Mouse (Mus musculus) forebrain, embryonic 13.5 days (tissue): ENCODE data around the gene 1700001J03Rik. TPM values are rescaled to one million over a fixed set of nuclear protein-coding genes. Genes with fewer than 3 reads are reported as not detected.
"Not testable (repeated sequence)": the region's sequence is repeated elsewhere in the genome, so short reads cannot be mapped to it uniquely, and the experiment has no call there.

Experiments
- ATAC-seq: fragments of 200-750 bp; cut with Nextera tagmentation; 2 replicates; pipeline ENCODE4 v1.8.0; 2017
- H3K27ac ChIP-seq: fragments of 300-500 bp; sonication (generic); 2 replicates; pipeline ENCODE4 v1.5.1; 2015; ENCODE audit warnings: inconsistent platforms, mild to moderate bottlenecking, moderate library complexity
- H3K27me3 ChIP-seq: fragments of 300-500 bp; sonication (generic); 2 replicates; pipeline ENCODE4 v1.6.1; 2015; ENCODE audit warnings: mild to moderate bottlenecking, inconsistent platforms
- H3K36me3 ChIP-seq: fragments of 300-500 bp; sonication (generic); 2 replicates; pipeline ENCODE4 v1.6.1; 2015; ENCODE audit warnings: mild to moderate bottlenecking, inconsistent platforms; ENCODE audit not compliant: poor library complexity, severe bottlenecking
- H3K4me1 ChIP-seq: fragments of 300-500 bp; sonication (generic); 2 replicates; pipeline ENCODE4 v1.6.1; 2015; ENCODE audit warnings: inconsistent platforms
- H3K4me2 ChIP-seq: fragments of 300-500 bp; sonication (generic); 2 replicates; pipeline ENCODE4 v1.6.1; 2015; ENCODE audit warnings: inconsistent platforms, mild to moderate bottlenecking, moderate library complexity
- H3K4me3 ChIP-seq: fragments of 300-500 bp; sonication (generic); 2 replicates; pipeline ENCODE4 v1.5.1; 2015; ENCODE audit warnings: mild to moderate bottlenecking, inconsistent platforms
- H3K9ac ChIP-seq: fragments of 300-500 bp; sonication (generic); 2 replicates; pipeline ENCODE4 v1.6.1; 2015; ENCODE audit warnings: mild to moderate bottlenecking, inconsistent platforms
- H3K9me3 ChIP-seq: fragments of 300-500 bp; sonication (generic); replicated peaks from 2 replicates; pipeline ENCODE4 v1.6.1; 2016; ENCODE audit warnings: inconsistent platforms
- WGBS: fragments of 180-500 bp; shearing (Covaris S2); methylation state at CpG from one replicate; pipeline ENCODE4 v1.1.7; 2015; 5-methylcytosine and 5-hydroxymethylcytosine counted together
- polyA plus RNA-seq: library from polyadenylated mRNA; unstranded; fragments of >200 nt; fragmentation: Nextera tagmentation; extraction: Ambion mirVana; gene quantifications from 2 replicates; pipeline ENCODE4 v1.2.1, GENCODE M21; 2015

The 1700001J03Rik gene
- polyA plus RNA-seq = not detected in 2 replicates

DNA sequence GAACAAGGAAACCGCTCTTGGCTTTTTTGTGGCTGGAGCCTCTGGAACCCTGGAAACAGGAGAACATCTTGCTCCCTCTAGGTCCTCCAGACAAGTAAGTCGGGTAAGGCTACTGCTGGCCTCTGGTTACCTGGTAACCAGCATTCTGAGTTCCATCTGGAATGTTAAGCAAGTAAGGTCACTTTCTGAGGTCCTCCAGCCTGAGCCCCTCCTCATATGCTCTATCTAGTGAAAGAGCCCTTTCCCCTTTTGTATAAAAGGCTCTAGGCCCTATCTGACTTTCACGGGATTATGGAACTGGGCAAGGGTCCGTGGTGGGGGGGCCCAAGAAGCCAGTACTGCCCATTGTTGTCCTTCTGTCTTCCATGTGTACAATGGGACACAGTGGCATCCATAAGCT lies at the start of gene 1700001J03Rik:
Gene 1700001J03Rik (minus strand): TSS at position 101 of the 400 bp plus-strand sequence.
- not testable (repeated sequence) for H3K9me3 ChIP-seq, H3K27ac ChIP-seq, H3K4me3 ChIP-seq, H3K27me3 ChIP-seq, H3K4me1 ChIP-seq, H3K4me2 ChIP-seq, ATAC-seq, H3K9ac ChIP-seq, H3K36me3 ChIP-seq
- WGBS = 81% methylated on average over 4 of the region's 4 CpGs

DNA sequence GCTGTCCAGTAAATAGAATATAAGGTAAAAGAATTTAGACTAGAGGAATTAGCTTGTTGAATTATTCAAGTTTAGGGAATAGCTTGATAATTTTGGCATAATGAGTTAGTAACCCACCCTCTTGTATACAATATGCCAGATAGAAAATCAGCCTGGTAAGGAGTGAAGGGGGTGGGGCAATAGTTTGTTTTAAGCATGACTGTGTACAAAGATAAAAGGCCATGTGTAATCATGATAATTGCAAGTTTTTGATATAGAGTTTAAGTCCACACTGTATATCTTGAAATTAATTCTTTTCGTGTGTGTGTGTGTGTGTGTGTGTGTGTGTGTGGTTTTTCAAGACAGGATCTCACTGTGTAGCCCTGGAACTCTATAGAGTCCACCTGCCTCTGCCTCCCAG lies 49.2 kb upstream of the 1700001J03Rik start:
- 77% methylated on average over 1 of the region's 1 CpGs for WGBS
- no peak for ATAC-seq
- H3K9ac ChIP-seq = peak overlapping the region; percentile 16; the same call in 1 of the 2 replicates

DNA sequence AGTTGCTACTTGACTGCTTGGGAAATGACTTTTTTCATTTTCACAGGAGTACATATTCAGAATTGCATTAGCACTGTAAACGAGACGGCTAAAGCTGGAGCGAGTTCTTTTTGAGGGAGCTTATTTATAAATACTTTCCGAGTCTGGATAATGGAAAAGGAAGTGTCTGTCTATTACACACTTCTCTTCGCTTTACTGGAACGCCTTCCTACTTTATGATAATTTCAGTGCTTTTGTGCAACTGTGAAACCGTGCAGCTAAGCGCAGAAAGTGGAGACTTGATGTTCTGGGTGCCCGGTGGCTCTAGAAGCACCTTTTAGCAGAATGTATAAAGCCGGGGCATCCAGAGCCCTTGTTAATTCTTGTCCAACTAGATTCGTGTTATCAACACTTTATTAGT lies 47.7 kb upstream of the 1700001J03Rik start:
- Histone ChIP-seq H3K4me3 (peak overlapping the region; percentile 89), H3K4me1 (peaks cover 24% of the 10 kb centered on the region), H3K4me2 (peak overlapping the region; percentile 83), H3K9me3 (no peaks in the 10 kb centered on the region), H3K36me3 (no peaks in the 10 kb centered on the region), H3K27ac (no peak overlapping the region), H3K27me3 (no peaks in the 10 kb centered on the region), H3K9ac (peak overlapping the region; percentile 94; the same call in 1 of the 2 replicates)
- no peak for ATAC-seq
- WGBS = 68% methylated on average over 11 of the region's 11 CpGs

More for the DNA sequence above, 49.2 kb upstream of the 1700001J03Rik start:
- Histone ChIP-seq H3K4me3 (no peak overlapping the region), H3K4me2 (no peak overlapping the region), H3K27ac (no peak overlapping the region), H3K9me3 (no peaks in the 10 kb centered on the region), H3K4me1 (peaks cover 24% of the 10 kb centered on the region), H3K27me3 (no peaks in the 10 kb centered on the region), H3K36me3 (no peaks in the 10 kb centered on the region)

DNA sequence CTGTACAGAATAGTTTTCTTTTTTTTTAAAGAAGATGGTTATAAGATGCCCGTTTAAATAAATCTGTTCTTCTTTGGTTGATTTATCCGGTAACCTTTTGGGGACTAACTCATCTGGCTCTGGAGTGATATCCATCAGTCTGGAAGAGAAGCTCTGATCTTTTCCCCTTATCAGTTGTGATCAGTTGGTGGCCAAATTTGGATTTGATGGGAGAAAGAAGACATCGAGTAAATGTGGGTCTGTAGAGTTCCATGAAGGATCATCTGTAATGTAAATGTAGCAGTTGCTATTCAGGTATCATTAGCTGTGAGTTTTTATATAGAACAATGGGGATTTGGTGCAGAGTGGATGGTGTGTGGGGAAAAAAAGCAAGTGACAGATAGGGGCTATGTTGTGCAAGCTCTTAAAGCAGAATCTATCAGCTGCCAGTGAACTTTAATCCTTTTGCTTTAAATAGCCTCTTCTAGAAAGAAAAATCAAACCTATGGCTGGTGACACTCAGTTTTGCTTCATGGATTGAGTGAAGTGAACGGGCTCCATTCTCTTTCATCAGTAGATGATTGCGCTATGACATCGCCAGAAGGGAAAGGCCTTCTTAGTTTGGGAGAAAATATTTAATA lies 47.1 kb upstream of the 1700001J03Rik start:
- Histone ChIP-seq H3K9me3 (no peaks in the 10 kb centered on the region), H3K27ac (no peak overlapping the region), H3K4me1 (peaks cover 24% of the 10 kb centered on the region), H3K36me3 (no peaks in the 10 kb centered on the region), H3K27me3 (no peaks in the 10 kb centered on the region), H3K4me2 (peak overlapping the region; percentile 83), H3K9ac (peak overlapping the region; percentile 94), H3K4me3 (peak overlapping the region; percentile 89)
- ATAC-seq = no peak
- 31% methylated on average over 6 of the region's 6 CpGs for WGBS

DNA sequence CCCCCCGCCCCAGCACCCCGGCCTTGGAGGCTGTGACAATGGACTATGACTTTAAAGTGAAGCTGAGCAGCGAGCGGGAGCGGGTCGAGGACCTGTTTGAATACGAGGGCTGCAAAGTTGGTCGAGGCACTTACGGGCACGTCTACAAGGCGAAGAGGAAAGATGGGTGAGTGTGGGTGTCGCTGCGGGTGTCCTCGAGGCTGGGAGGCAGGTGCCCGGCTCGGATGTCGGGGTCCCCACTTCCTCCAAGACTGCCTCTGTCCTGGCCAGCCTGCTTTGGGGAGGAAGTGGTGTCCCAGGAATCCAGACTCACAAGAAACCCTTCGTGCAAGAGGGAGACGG lies 46.5 kb upstream of the 1700001J03Rik start:
- H3K36me3 ChIP-seq = no peaks in the 10 kb centered on the region
- peak overlapping the region; percentile 89 for H3K4me3 ChIP-seq
- ATAC-seq = no peak; the same call in none of the 2 replicates
- under 1% methylated on average over 19 of the region's 19 CpGs for WGBS
- peak overlapping the region; percentile 83 for H3K4me2 ChIP-seq
- no peaks in the 10 kb centered on the region for H3K27me3 ChIP-seq
- no peaks in the 10 kb centered on the region for H3K9me3 ChIP-seq
- peak overlapping the region; percentile 97 for H3K27ac ChIP-seq
- peak overlapping the region; percentile 94 for H3K9ac ChIP-seq
- peaks cover 24% of the 10 kb centered on the region for H3K4me1 ChIP-seq

DNA sequence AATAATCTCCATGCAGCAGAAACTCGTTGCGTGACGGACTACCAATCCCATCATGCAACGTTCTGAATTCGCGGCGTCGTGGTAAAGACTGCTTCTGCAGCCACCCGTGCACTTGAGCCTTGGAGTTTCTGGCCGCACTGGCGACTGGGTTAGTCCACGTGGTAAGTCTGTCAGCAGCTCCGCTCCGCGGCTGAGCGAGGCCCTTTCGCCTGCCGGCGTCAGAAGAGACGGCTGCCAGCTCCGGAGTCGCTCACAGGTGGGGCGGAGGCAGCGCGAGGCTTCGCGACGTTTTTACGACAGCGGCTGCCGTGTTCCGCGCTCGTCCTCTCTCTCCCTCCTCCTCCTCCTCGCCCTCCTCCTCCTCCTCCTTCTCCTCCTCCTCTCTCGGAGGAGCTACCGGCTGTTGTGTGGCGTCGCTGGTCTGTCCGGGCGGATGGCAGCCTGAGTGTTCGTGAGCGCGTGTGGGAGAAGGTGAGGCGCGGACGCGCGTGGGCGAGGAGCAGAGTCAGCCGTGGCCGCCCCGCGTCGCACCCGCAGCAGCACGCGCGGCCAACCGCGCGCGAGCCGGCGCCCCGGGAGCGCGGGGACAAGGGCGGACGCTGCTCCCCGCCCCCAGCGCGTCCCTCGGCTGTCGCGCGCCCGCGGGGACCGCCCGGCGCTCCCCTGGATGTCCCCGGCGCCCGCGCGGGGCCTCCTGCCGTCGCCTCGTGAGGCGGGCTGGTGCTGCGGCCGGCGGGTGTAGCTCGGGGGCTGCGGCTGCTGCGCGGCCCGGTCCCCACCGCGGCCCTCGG lies 46.0 kb upstream of the 1700001J03Rik start, which contains the start of gene Cdk8:
Gene Cdk8 (plus strand): TSS at position 367 of the 791 bp plus-strand sequence.
- no peaks in the 10 kb centered on the region for H3K9me3 ChIP-seq
- H3K9ac ChIP-seq = peak within 1 kb of the TSS; percentile 94
- peak within 1 kb of the TSS; percentile 89 for H3K4me3 ChIP-seq
- H3K4me2 ChIP-seq = peak within 1 kb of the TSS; percentile 83
- H3K36me3 ChIP-seq = no peaks in the 10 kb centered on the region
- ATAC-seq = peak; percentile 89
- WGBS = 0% methylated on average over 48 of the region's 102 CpGs
- no peaks in the 10 kb centered on the region for H3K27me3 ChIP-seq
- peaks cover 24% of the 10 kb centered on the region for H3K4me1 ChIP-seq
- peak within 1 kb of the TSS; percentile 97 for H3K27ac ChIP-seq

DNA sequence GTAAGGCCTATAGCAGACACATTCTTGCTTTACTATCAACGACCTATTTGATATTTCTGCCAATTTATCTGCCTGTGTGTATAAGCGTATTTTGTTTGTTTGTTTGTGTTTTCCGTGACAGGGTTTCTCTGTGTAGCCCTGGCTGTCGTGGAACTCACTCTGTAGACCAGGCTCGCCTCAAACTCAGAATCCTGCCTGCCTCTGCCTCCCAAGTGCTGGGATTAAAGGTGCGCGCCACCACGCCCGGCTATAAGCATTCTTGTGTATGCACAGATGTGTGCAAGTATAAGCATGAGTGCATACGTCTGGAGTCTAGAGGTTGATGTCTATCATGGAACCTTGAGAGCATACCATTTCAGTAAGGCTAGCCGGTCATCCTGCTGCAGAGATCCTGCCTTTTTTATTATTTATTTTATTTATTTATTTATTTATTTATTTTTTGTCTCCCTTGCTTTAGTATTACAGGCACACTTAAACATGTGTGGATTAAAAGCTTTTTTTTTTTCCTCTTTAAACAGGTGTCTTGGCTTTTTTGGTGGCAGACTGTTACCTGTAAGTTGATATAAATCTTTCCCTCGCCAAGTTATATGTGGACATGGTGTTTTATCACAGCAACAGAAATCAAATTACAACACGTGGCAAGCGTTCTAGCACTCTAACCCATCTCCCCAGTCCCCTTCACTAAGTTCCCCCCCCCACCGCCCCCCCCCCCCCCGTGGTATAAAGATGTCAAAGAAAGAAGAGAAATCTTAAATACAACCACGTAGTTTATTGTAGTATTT lies 45.0 kb upstream of the 1700001J03Rik start:
- WGBS = 57% methylated on average over 17 of the region's 17 CpGs
- Histone ChIP-seq H3K27ac (peak overlapping the region; percentile 97; the same call in 1 of the 2 replicates), H3K4me3 (peak overlapping the region; percentile 89), H3K9ac (peak overlapping the region; percentile 94), H3K4me1 (peaks cover 24% of the 10 kb centered on the region), H3K36me3 (no peaks in the 10 kb centered on the region), H3K27me3 (no peaks in the 10 kb centered on the region), H3K9me3 (no peaks in the 10 kb centered on the region), H3K4me2 (peak overlapping the region; percentile 83)
- ATAC-seq = no peak

DNA sequence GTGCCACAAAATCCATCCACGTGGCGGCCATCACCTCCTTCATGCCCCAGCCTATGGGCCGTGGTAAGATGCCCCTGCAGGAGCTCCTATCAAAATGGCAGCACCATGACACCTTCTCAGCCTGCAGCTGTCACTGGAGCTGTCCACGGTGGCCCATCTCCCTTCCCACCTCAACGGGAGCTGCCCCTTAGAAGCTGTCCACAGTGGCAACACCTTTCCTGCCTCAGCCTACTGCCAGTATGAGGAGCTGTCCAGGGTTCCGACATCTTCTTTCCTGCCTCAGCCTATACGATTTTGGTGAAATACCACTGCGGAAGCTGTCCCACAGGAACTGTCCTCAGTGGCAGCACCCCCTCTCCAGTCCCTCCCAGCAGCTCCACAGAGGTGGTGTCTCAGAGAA lies 42.4 kb upstream of the 1700001J03Rik start:
- no peak for ATAC-seq
- Histone ChIP-seq H3K9me3 (no peaks in the 10 kb centered on the region), H3K9ac (no peak overlapping the region), H3K27me3 (no peaks in the 10 kb centered on the region), H3K4me2 (no peak overlapping the region), H3K4me3 (no peak overlapping the region), H3K27ac (no peak overlapping the region), H3K36me3 (no peaks in the 10 kb centered on the region), H3K4me1 (peaks cover 5% of the 10 kb centered on the region)
- 90% methylated on average over 8 of the region's 8 CpGs for WGBS

DNA sequence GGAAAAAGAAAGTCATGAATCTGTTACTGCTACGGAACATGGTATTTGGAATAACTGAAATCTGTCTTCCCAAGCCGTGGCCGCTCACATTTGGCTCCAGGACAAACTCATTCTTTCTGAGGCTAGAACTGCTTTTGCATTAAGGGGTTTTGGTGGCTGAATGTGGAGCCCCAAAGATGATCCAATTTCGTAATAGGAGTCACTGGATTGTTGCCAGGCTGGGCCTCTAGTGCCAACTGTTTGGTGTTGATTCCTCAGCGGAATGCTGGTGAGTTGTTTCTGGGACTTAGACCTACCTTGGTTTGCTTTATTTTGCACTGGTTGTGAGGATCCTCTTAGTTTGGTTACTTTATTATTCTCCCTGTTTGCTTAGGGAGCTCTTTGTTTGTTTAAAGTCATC lies 38.7 kb upstream of the 1700001J03Rik start:
- WGBS = 85% methylated on average over 5 of the region's 5 CpGs
- H3K4me2 ChIP-seq = no peak overlapping the region
- no peak for ATAC-seq

DNA sequence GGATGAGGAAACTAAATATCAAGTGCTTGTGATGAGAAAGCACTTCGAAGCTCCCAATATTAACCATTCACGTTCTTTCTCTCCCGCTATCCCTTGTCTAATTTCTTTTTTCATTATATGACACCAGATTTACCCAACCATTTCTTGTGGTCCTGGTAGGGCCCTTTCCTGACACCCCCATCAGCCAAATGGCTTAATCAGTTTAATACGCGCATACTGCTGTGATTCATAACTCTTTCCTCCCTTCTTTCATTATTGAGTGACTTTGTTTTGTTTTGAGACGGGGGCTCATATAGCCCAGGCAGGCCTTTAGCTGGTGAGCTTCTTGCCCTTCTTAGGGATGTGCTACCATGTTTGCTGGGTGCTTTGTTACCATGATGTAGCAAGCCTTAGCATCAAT lies 36.6 kb upstream of the 1700001J03Rik start:
- H3K9ac ChIP-seq = peak overlapping the region; percentile 87
- ATAC-seq = no peak
- H3K9me3 ChIP-seq = no peaks in the 10 kb centered on the region
- 34% methylated on average over 6 of the region's 6 CpGs for WGBS
- H3K27ac ChIP-seq = peak overlapping the region; percentile 94
- peaks cover 20% of the 10 kb centered on the region for H3K4me1 ChIP-seq
- no peaks in the 10 kb centered on the region for H3K27me3 ChIP-seq
- H3K4me2 ChIP-seq = peak overlapping the region; percentile 74
- peaks cover 17% of the 10 kb centered on the region for H3K36me3 ChIP-seq
- H3K4me3 ChIP-seq = peak overlapping the region; percentile 68

More for the DNA sequence above, 38.7 kb upstream of the 1700001J03Rik start:
- Histone ChIP-seq H3K9ac (no peak overlapping the region), H3K27me3 (no peaks in the 10 kb centered on the region), H3K4me1 (peaks cover 20% of the 10 kb centered on the region), H3K36me3 (no peaks in the 10 kb centered on the region; the same call in 1 of the 2 replicates), H3K27ac (no peak overlapping the region), H3K9me3 (no peaks in the 10 kb centered on the region), H3K4me3 (no peak overlapping the region)

DNA sequence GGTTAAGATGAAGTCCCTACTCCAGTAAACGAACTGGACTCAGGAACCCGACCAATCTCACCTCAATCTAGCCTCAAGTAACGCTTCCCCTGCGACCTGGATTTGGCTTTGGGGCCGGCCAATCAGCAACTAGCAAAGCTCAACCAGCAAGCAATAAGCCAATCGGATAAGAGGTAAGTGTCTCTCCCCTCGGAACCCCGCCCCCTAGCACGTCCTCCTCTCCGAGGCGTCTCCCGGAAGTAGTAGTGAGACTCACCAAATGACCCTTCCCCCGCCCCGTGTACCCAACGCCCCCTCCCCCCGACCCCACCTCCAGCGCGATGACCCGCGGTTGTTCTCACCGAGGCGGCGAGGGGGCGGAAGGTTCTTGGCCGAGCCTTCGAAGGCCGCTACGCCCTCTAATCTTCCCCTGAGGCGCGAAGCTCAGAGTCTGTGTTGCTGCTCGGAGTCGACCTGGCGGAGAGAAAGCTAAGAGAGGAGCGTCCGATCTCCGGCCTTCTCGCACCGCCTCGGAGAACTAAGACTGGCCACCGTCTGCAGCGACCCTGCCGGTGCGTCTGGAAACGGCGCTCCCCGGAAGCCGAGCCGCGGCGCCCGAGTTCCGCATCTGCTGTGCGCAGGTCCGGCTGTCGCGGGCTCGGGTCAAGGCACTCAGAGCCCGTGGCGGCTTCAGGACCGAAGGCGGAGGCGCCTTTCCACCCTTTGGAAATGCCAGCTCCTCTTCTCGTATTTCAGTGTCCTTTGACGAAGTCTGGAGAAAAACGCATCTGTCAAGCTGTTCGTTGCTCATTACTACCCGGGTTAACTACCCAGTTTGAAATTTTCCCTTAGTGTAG lies 36.0 kb upstream of the 1700001J03Rik start, which contains the start of gene Rnf6:
Gene Rnf6 (minus strand): TSS at position 677 of the 836 bp plus-strand sequence.
- under 1% methylated on average over 67 of the region's 67 CpGs for WGBS
- no peaks in the 10 kb centered on the region for H3K27me3 ChIP-seq

More for the DNA sequence above, 36.0 kb upstream of the 1700001J03Rik start, which contains the start of gene Rnf6:
- H3K9me3 ChIP-seq = no peaks in the 10 kb centered on the region
- H3K4me1 ChIP-seq = peaks cover 20% of the 10 kb centered on the region
- peak within 1 kb of the TSS; percentile 74 for H3K4me2 ChIP-seq
- peaks cover 22% of the 10 kb centered on the region for H3K36me3 ChIP-seq
- H3K9ac ChIP-seq = peak within 1 kb of the TSS; percentile 87
- peak within 1 kb of the TSS; percentile 94 for H3K27ac ChIP-seq
- peak; percentile 100 for ATAC-seq
- peak within 1 kb of the TSS; percentile 68 for H3K4me3 ChIP-seq
